Mouse (Mus musculus) MEL (cell line): Measurements from ENCODE around the gene Brdt. TPM values are rescaled to one million over a fixed set of nuclear protein-coding genes. Genes with fewer than 3 reads are reported as not detected.

ENCODE experiments used
- polyA plus RNA-seq, 2 experiments: library from polyadenylated mRNA; stranded (reverse) in 1 of 2; unstranded in 1 of 2; fragments of >175 nt in 1 of 2; fragments of >200 nt in 1 of 2; gene quantifications; 2 replicates each; pipeline versions ENCODE4 v1.2.1 to v1.2.4; 2012; ENCODE audit warnings: low replicate concordance in 2 of 2, low read depth in 1 of 2; ENCODE audit not compliant: insufficient read length in 2 of 2, insufficient read depth in 1 of 2, missing spikeins in 1 of 2
- total RNA-seq: library from RNA; depleted of rRNA; stranded (reverse); fragments of 300-350 nt; gene quantifications from 2 replicates; pipeline ENCODE4 v1.2.3, GENCODE M21; 2012; rRNA removed

Brdt gene
- total and polyA plus RNA-seq, 3 experiments: 10.3 to 16.7 TPM; not detected in 1

Other genes with a start within 250 kb of the Brdt start
- gene Tgfbr3, start 41.5 kb upstream of the Brdt start, total RNA-seq: 5.9 and 6.7 TPM in 2 replicates
- 1 to 10 TPM in 1 of 2 experiments, not detected in 1; 3.0 TPM for gene Tgfbr3, start 41.5 kb upstream of the Brdt start, polyA plus RNA-seq
- gene Ephx4, start 71.6 kb downstream of the Brdt start, total RNA-seq: 0.39 and 0.72 TPM in 2 replicates
- 1 to 10 TPM in 1 of 2 experiments, not detected in 1; 1.4 TPM for gene Ephx4, start 71.6 kb downstream of the Brdt start, polyA plus RNA-seq
- gene Lpcat2b, start 100.4 kb downstream of the Brdt start, total RNA-seq: not detected in 2 replicates
- not detected for gene Lpcat2b, start 100.4 kb downstream of the Brdt start, polyA plus RNA-seq
- gene Btbd8, start 106.8 kb downstream of the Brdt start, total RNA-seq: 1.2 and 1.6 TPM in 2 replicates
- 1 to 10 TPM in 1 of 2 experiments, not detected in 1; 2.4 TPM for gene Btbd8, start 106.8 kb downstream of the Brdt start, polyA plus RNA-seq
- gene Gm42669, start 176.5 kb downstream of the Brdt start, total RNA-seq: 0.04 TPM in 1 of 2 replicates, not detected in the other
- under 1 TPM in 1 of 2 experiments, not detected in 1; 0.21 TPM for gene Gm42669, start 176.5 kb downstream of the Brdt start, polyA plus RNA-seq
- not detected in 2 replicates for gene 1700028K03Rik, start 203.6 kb downstream of the Brdt start, total RNA-seq
- not detected for gene 1700028K03Rik, start 203.6 kb downstream of the Brdt start, polyA plus RNA-seq